Mouse (Mus musculus): ENCODE measurements around the gene B3gat2.

B3gat2 gene

GRCm38 (mm10) chr1:23834819-23835218 lies 73.3 kb downstream of the B3gat2 start:
- DNase-seq: no peak

DNA sequence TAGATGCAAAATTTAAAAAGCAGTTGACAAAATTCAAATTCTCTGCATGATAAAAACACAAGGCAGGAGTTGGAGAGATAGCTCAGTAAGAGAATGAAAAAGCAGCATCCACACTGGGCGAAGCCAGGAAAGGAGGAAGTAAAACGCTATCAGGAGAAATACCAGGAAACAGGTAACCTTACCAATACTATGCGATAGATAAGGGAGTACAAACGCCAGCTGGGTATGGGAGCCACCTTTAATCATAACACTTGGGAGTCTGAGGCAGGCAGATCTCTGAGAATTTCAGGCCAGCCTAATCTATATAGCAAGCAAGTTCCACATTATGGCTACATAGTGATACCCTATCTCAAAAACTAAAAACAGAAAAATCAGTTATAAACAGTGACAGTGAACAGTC lies 75.1 kb downstream of the B3gat2 start:
- DNase-seq: no peak

DNA sequence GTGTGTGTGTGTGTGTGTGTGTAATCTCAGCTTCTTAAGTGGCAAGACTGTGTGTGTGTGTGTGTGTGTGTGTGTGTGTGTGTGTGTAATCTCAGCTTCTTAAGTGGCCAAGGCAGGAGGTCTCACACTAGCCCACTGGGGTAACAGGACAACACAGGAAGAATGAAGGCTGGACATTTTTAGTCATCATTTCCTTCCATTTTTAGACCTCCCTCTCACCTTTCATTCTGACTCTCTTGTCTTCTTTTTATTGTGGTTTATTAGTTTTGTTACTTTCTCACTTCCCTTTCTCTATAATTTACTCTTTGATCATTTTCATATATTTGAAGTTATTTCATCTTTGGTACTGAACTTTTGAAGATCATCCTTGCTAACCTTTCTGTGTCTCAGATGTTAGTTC lies 79.4 kb downstream of the B3gat2 start:
- no peak for DNase-seq

DNA sequence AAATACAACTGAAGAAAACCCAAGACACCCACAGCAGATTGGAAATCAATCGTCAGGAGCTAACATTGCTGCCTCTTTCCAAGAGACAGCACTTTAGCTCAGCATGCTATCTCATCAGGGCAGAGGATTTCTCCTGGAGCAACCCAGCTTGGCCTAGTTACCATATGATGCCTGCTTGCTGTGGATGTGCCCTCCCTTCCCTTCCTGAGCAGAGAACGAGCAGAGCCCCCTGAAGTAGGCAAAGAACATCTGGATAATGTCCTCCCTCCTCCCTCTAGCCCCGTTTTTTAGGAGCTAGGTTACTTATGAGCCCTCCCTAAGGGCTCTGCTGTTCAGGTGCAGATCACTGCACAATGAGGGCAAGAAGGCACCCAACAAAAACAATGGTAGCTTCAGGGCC lies 81.1 kb downstream of the B3gat2 start:
- DNase-seq: no peak

GRCm38 (mm10) chr1:23843790-23844189 lies 82.2 kb downstream of the B3gat2 start:
- peak; percentile 14 for DNase-seq

GRCm38 (mm10) chr1:23845007-23845406 lies 83.5 kb downstream of the B3gat2 start:
- no peak for DNase-seq

GRCm38 (mm10) chr1:23846044-23846680 lies 84.6 kb downstream of the B3gat2 start:
- DNase-seq: no peak

DNA sequence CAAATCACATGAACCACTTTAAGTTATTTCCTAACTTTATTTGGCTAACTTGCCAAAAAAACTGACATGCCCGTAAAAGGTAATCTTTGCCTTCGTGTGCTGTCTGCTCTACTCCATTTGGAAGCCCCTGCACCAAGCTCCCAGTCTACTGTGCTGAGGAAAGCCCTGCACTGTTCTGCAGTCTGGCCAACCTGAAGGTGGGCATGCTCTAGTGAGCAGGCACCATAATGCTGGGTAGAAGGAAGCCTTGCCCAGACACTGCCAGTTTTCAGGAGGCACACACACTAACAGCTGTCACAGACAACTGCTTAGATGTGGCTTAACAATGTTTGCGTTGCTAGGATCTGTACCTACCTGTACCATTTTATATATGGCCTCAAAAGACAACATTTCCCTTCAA lies 94.1 kb downstream of the B3gat2 start:
- no peak for DNase-seq

GRCm38 (mm10) chr1:23860944-23861343 lies 99.4 kb downstream of the B3gat2 start:
- DNase-seq: no peak

GRCm38 (mm10) chr1:23865566-23865965 lies 104.0 kb downstream of the B3gat2 start:
- DNase-seq: no peak

DNA sequence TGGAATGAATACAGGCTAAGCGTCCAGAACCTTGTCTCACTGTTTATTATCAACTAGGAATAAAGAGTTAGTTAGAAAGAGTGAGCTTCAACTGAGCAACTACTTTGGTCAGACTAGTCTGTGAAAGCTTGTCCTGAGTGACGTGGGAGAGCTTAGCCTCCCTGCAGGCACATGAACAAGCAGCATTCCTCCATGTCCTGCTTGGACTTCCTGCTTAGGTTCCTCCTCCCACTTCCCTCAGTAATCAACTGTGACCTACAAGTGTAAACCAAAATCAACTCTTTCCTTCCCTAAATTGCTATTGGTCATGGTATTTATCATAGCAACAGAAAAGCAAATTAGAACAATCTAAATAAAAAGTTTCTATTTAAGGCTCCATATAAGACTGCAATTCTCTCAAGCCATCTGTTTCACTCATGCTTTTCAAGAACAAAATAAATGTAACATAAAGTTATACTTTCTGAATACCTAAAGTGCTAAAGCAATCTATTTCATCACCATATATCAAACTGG lies 105.9 kb downstream of the B3gat2 start:
- DNase-seq: no peak

DNA sequence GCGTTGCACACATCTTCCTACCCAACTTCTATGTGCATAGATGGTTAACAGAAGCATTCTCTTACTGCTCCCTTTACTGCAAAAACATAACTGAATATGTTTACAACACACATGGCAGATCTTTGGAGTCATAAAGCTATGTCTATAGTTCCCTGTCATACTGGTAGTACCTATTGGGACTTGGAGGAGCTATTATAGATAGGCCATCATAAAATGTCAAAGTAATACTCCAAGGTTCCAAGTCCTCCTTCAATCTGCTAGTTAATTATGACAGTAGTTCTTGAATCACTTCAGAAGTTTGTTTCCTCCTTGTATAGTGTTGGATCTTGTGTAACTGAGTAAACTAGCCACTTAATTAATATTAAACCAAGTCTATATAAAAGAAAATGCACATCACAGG lies 110.6 kb downstream of the B3gat2 start:
- no peak for DNase-seq

DNA sequence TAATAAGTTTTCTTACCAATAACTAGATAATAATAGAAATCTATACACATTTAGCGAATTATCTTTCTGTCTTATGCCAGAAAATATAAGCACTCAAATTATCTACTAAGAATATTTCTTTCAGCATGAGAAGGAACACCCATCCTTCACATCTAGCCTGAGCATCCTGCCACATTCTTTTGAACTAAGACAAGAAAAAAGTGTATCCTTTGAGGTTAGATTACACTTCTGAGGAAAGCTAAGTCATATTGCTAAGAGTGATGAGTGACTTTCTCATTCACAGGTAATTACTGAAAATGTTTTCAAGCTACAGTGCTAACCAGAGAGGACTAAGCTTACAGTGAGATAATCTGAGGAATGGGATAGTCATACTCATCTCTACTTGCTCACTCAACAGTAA lies 121.1 kb downstream of the B3gat2 start:
- no peak for DNase-seq

DNA sequence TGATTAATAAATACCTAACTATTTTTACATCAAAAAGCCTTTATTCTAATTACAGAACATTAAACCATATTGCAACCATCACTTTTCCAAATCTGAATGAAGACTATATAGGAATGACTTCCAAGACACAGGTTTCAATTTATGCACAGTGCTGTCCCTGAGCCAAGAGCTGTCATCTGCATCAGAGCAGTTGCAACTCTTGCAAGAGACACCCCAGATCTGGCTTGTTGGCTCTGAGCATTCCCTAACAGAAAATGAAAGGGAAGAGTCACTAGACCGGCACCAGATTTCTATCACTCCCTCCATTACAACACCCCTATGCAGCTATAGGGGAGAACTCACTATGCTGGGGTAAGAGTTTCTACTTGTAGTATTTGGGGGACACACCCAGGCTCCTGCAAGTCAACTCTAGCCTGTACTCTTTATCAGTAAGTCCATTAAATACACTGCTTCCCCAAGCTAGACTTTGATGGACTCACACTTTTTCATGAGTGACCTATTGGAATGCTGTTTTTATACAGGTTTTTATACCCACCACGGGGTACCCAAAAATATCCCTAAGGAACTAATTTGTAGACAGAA lies 122.6 kb downstream of the B3gat2 start:
- DNase-seq: no peak

- no peak for DNase-seq
Observed at GRCm38 (mm10) chr1:23884914-23885313, 123.4 kb downstream of the B3gat2 start.

DNA sequence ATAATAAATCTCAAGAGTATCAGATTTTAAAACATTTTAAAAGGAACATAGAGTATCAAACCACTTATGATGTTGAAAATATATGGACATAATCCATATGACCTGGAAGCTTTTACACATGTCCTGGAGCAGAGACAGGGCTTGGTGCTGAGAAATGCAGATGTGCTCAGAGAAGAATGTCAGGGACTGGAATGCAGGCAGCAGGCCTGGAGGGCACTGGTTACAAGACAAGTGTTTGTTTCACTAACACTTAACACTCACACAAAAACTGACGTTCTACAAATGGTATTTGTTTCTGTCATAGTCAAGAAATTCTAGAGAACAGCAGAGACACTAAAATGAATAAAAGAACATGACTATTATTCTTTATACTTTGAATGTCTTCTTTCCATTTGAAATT lies 130.5 kb downstream of the B3gat2 start:
- DNase-seq: no peak

Measured in kidney, postnatal 14 days (tissue).